Comparison of ENCODE assay signal across 9 mouse cellular contexts in genomic region chr15:56077838-56078567, GRCm38 (mm10).
DNase-seq lines count a peak whose midpoint lies in the region; ATAC-seq and TF ChIP-seq lines count a peak whose summit lies in the region.
"Had no signal": no experiment of that assay in that cellular context is flagged by ENCODE, and none has a peak within 500 bp of the region (broad histone marks: within the 10 kb centered on the region; RNA-seq: fewer than 3 reads in every experiment).

No protein-coding gene starts in this region.

- peak overlapping the region; percentile 36 for H3K4me2 ChIP-seq in hindbrain, embryonic 13.5 days
- peak overlapping the region; percentile 33 for H3K4me2 ChIP-seq in midbrain, embryonic 12.5 days (replicated peaks)

- TF ChIP-seq CTCF in Patski (IDR thresholded peaks at IDR 0.05) = no peak

- DNase-seq in Patski (ENCODE audit: low read depth, low spot score) = peak; percentile 94
- peak; percentile 14 for DNase-seq in brain, embryonic 18.5 days (ENCODE audit: low read depth, low spot score)
- no peak for DNase-seq in layer of hippocampus, postnatal 10 days (ENCODE audit: low spot score in 2 of 2)
- no peak for DNase-seq in urinary bladder, adult 18-20 months (ENCODE audit: low spot score in 2 of 2)
- DNase-seq: lung, postnatal 4 days; thymus, postnatal 25 days had no signal

- H3K4me1 ChIP-seq in hindbrain, embryonic 13.5 days (replicated peaks) = peaks cover 18% of the 10 kb centered on the region
- H3K4me1 ChIP-seq in midbrain, embryonic 12.5 days = peaks cover 14% of the 10 kb centered on the region

- no peak overlapping the region for H3K4me3 ChIP-seq in hindbrain, embryonic 13.5 days
- no peak overlapping the region for H3K4me3 ChIP-seq in midbrain, embryonic 12.5 days

- H3K27ac ChIP-seq in hindbrain, embryonic 13.5 days = peak overlapping the region; percentile 69
- no peak overlapping the region for H3K27ac ChIP-seq in midbrain, embryonic 12.5 days (replicated peaks)

- WGBS in hindbrain, embryonic 13.5 days = 31% methylated on average over 11 of the region's 11 CpGs
- WGBS in midbrain, embryonic 12.5 days = 36% methylated on average over 11 of the region's 11 CpGs

- CTCF ChIA-PET in Patski (lab: Charles Lee) = no interaction called here

- POLR2A ChIA-PET in Patski (lab: Charles Lee) = no interaction called here

- H3K36me3 ChIP-seq in hindbrain, embryonic 13.5 days = no peaks in the 10 kb centered on the region
- no peaks in the 10 kb centered on the region for H3K36me3 ChIP-seq in midbrain, embryonic 12.5 days

- in situ Hi-C loops in Patski (cut with MboI; ENCODE audit: low pct_unique_long_range_greater_than_20kb) = no loop called here

- H3K27me3 ChIP-seq in Patski = peaks cover 11% of the 10 kb centered on the region
- H3K27me3 ChIP-seq in hindbrain, embryonic 13.5 days = no peaks in the 10 kb centered on the region
- no peaks in the 10 kb centered on the region for H3K27me3 ChIP-seq in midbrain, embryonic 12.5 days

- no peaks in the 10 kb centered on the region for H3K9me3 ChIP-seq in hindbrain, embryonic 13.5 days
- no peaks in the 10 kb centered on the region for H3K9me3 ChIP-seq in midbrain, embryonic 12.5 days

- peak; percentile 90 for ATAC-seq in Patski
- peak; percentile 92 for ATAC-seq in hindbrain, embryonic 13.5 days (ENCODE audit: low FRiP score)
- ATAC-seq in midbrain, embryonic 12.5 days (ENCODE audit: low FRiP score, low read depth) = peak; percentile 81
- ATAC-seq in frontal cortex, adult (ENCODE audit: low TSS enrichment) = no peak

- H3K9ac ChIP-seq in hindbrain, embryonic 13.5 days = peak overlapping the region; percentile 31; the same call in 1 of the 2 replicates
- no peak overlapping the region for H3K9ac ChIP-seq in midbrain, embryonic 12.5 days (replicated peaks)

Comparison
In these comparisons a context has a peak if more than half of its experiments do, and no peak if none do; other contexts are left out.
1. DNase-seq: peak in Patski (single experiment) and brain, embryonic 18.5 days (single experiment); none in layer of hippocampus, postnatal 10 days (0 of 2) and urinary bladder, adult 18-20 months (0 of 2).